Mouse (Mus musculus): ENCODE measurements around the gene Alox12b.

GRCm38 (mm10) chr11:69171626-69172025 is 14.8 kb downstream of the Alox12b start:
- TF ChIP-seq CTCF (IDR thresholded peaks at IDR 0.05; ENCODE audit: low read depth, low read length) (peak; percentile 89), POLR2A (IDR thresholded peaks at IDR 0.05; ENCODE audit: insufficient read depth, low read length) (no peak)

Data from ES-Bruce4 (cell line).